Mouse (Mus musculus) hindbrain, embryonic 13.5 days (tissue): Measurements from ENCODE around the gene Tufm. TPM values are rescaled to one million over a fixed set of nuclear protein-coding genes. Genes with fewer than 3 reads are reported as not detected.

Experiments used
- ATAC-seq: fragments of 200-750 bp; cut with Nextera tagmentation; 2 replicates; pipeline ENCODE4 v1.8.0; 2017; ENCODE audit warnings: moderate TSS enrichment; ENCODE audit not compliant: low FRiP score
- H3K27ac ChIP-seq: fragments of 300-500 bp; sonication (generic); 2 replicates; pipeline ENCODE4 v1.5.1; 2015; ENCODE audit warnings: inconsistent platforms, mild to moderate bottlenecking, moderate library complexity
- H3K27me3 ChIP-seq: fragments of 300-500 bp; sonication (generic); 2 replicates; pipeline ENCODE4 v1.6.1; 2015; ENCODE audit warnings: mild to moderate bottlenecking, inconsistent platforms
- H3K36me3 ChIP-seq: fragments of 300-500 bp; sonication (generic); 2 replicates; pipeline ENCODE4 v1.6.1; 2015; ENCODE audit warnings: mild to moderate bottlenecking, inconsistent platforms
- H3K4me1 ChIP-seq: fragments of 300-500 bp; sonication (generic); replicated peaks from 2 replicates; pipeline ENCODE4 v1.6.1; 2015; ENCODE audit warnings: inconsistent platforms
- H3K4me2 ChIP-seq: fragments of 300-500 bp; sonication (generic); 2 replicates; pipeline ENCODE4 v1.6.1; 2015; ENCODE audit warnings: inconsistent platforms, mild to moderate bottlenecking, moderate library complexity
- H3K4me3 ChIP-seq: fragments of 300-500 bp; sonication (generic); 2 replicates; pipeline ENCODE4 v1.5.1; 2015; ENCODE audit warnings: mild to moderate bottlenecking, inconsistent platforms
- H3K9ac ChIP-seq: fragments of 300-500 bp; sonication (generic); 2 replicates; pipeline ENCODE4 v1.6.1; 2015; ENCODE audit warnings: mild to moderate bottlenecking, inconsistent platforms
- H3K9me3 ChIP-seq: fragments of 300-500 bp; sonication (generic); 2 replicates; pipeline ENCODE4 v1.6.1; 2016; ENCODE audit warnings: inconsistent platforms
- WGBS: fragments of 180-500 bp; shearing (Covaris S2); methylation state at CpG from one replicate; pipeline ENCODE4 v1.1.7; 2015; 5-methylcytosine and 5-hydroxymethylcytosine counted together
- polyA plus RNA-seq: library from polyadenylated mRNA; unstranded; fragments of >200 nt; fragmentation: Nextera tagmentation; extraction: Ambion mirVana; gene quantifications from 2 replicates; pipeline ENCODE4 v1.2.1, GENCODE M21; 2015

Gene Tufm
- polyA plus RNA-seq: 118 and 120 TPM in 2 replicates

- Histone ChIP-seq H3K4me1 (peaks cover 22% of the 10 kb centered on the region), H3K4me2 (peak within 1 kb of the TSS; percentile 98), H3K36me3 (peaks cover 29% of the 10 kb centered on the region), H3K4me3 (peak within 1 kb of the TSS; percentile 67), H3K27ac (peak within 1 kb of the TSS; percentile 84), H3K27me3 (no peaks in the 10 kb centered on the region), H3K9ac (peak within 1 kb of the TSS; percentile 86), H3K9me3 (no peaks in the 10 kb centered on the region)
- under 1% methylated on average over 32 of the region's 32 CpGs for WGBS
- ATAC-seq: peak; percentile 95
These were observed at the start of gene Tufm for GRCm38 (mm10) chr7:126487052-126487483. Gene Tufm, plus strand, starts transcription at chr7:126487361.

- Histone ChIP-seq H3K36me3 (peaks cover 53% of the 10 kb centered on the region), H3K9ac (no peak overlapping the region), H3K4me2 (no peak overlapping the region), H3K9me3 (no peaks in the 10 kb centered on the region), H3K4me1 (no peaks in the 10 kb centered on the region), H3K27ac (no peak overlapping the region), H3K27me3 (no peaks in the 10 kb centered on the region), H3K4me3 (no peak overlapping the region)
- no peak for ATAC-seq
- WGBS: 81% methylated on average over 9 of the region's 9 CpGs
These were observed 47.0 kb upstream of the Tufm start for GRCm38 (mm10) chr7:126440134-126440533.

- no peak overlapping the region for H3K4me2 ChIP-seq
- H3K9me3 ChIP-seq: no peaks in the 10 kb centered on the region
- peaks cover 80% of the 10 kb centered on the region for H3K36me3 ChIP-seq
- no peak overlapping the region for H3K27ac ChIP-seq
- H3K27me3 ChIP-seq: no peaks in the 10 kb centered on the region
- 96% methylated on average over 10 of the region's 10 CpGs for WGBS
- no peak overlapping the region for H3K9ac ChIP-seq
- no peak for ATAC-seq
- no peaks in the 10 kb centered on the region for H3K4me1 ChIP-seq
- H3K4me3 ChIP-seq: no peak overlapping the region
These were observed 43.2 kb upstream of the Tufm start for GRCm38 (mm10) chr7:126443997-126444396.

- peaks cover 80% of the 10 kb centered on the region for H3K36me3 ChIP-seq
These were observed 42.6 kb upstream of the Tufm start for GRCm38 (mm10) chr7:126444536-126444935.

GRCm38 (mm10) chr7:126445104-126445815 is 41.9 kb upstream of the Tufm start:
- peaks cover 74% of the 10 kb centered on the region for H3K36me3 ChIP-seq
- ATAC-seq: no peak
- WGBS: 93% methylated on average over 15 of the region's 15 CpGs

More at GRCm38 (mm10) chr7:126444536-126444935, 42.6 kb upstream of the Tufm start:
- Histone ChIP-seq H3K4me3 (no peak overlapping the region), H3K9me3 (no peaks in the 10 kb centered on the region), H3K27me3 (no peaks in the 10 kb centered on the region), H3K4me1 (no peaks in the 10 kb centered on the region), H3K9ac (no peak overlapping the region; the same call in 1 of the 2 replicates), H3K4me2 (no peak overlapping the region), H3K27ac (no peak overlapping the region)
- 94% methylated on average over 9 of the region's 9 CpGs for WGBS
- ATAC-seq: no peak

GRCm38 (mm10) chr7:126446217-126446616 is 40.9 kb upstream of the Tufm start:
- no peaks in the 10 kb centered on the region for H3K4me1 ChIP-seq
- no peak overlapping the region for H3K9ac ChIP-seq
- no peak overlapping the region for H3K4me3 ChIP-seq
- no peak overlapping the region for H3K27ac ChIP-seq
- H3K27me3 ChIP-seq: no peaks in the 10 kb centered on the region
- H3K36me3 ChIP-seq: peaks cover 72% of the 10 kb centered on the region
- 91% methylated on average over 21 of the region's 21 CpGs for WGBS
- H3K9me3 ChIP-seq: no peaks in the 10 kb centered on the region
- H3K4me2 ChIP-seq: no peak overlapping the region
- no peak for ATAC-seq

More at GRCm38 (mm10) chr7:126445104-126445815, 41.9 kb upstream of the Tufm start:
- H3K4me3 ChIP-seq: no peak overlapping the region
- H3K27ac ChIP-seq: no peak overlapping the region
- no peaks in the 10 kb centered on the region for H3K27me3 ChIP-seq
- H3K9me3 ChIP-seq: no peaks in the 10 kb centered on the region
- no peak overlapping the region for H3K9ac ChIP-seq
- no peaks in the 10 kb centered on the region for H3K4me1 ChIP-seq
- no peak overlapping the region for H3K4me2 ChIP-seq

- Histone ChIP-seq H3K4me1 (no peaks in the 10 kb centered on the region), H3K4me2 (no peak overlapping the region), H3K27ac (no peak overlapping the region), H3K27me3 (no peaks in the 10 kb centered on the region), H3K4me3 (no peak overlapping the region), H3K9me3 (no peaks in the 10 kb centered on the region), H3K36me3 (peaks cover 52% of the 10 kb centered on the region), H3K9ac (no peak overlapping the region)
- ATAC-seq: no peak
- 92% methylated on average over 19 of the region's 19 CpGs for WGBS
These were observed 38.7 kb upstream of the Tufm start for GRCm38 (mm10) chr7:126448481-126448880.

GRCm38 (mm10) chr7:126449991-126450390 is 37.2 kb upstream of the Tufm start:
- Histone ChIP-seq H3K9me3 (no peaks in the 10 kb centered on the region), H3K4me3 (no peak overlapping the region), H3K4me2 (no peak overlapping the region), H3K36me3 (peaks cover 40% of the 10 kb centered on the region), H3K4me1 (no peaks in the 10 kb centered on the region), H3K27ac (no peak overlapping the region), H3K9ac (no peak overlapping the region), H3K27me3 (no peaks in the 10 kb centered on the region)
- 91% methylated on average over 18 of the region's 18 CpGs for WGBS
- ATAC-seq: no peak

- Histone ChIP-seq H3K9me3 (no peaks in the 10 kb centered on the region), H3K9ac (no peak overlapping the region), H3K27me3 (no peaks in the 10 kb centered on the region), H3K27ac (no peak overlapping the region), H3K4me1 (no peaks in the 10 kb centered on the region), H3K4me3 (no peak overlapping the region), H3K36me3 (peaks cover 34% of the 10 kb centered on the region), H3K4me2 (no peak overlapping the region)
- 94% methylated on average over 6 of the region's 6 CpGs for WGBS
- ATAC-seq: no peak
These were observed 36.5 kb upstream of the Tufm start for GRCm38 (mm10) chr7:126450641-126451040.

GRCm38 (mm10) chr7:126452244-126452643 is 34.9 kb upstream of the Tufm start:
- H3K9ac ChIP-seq: no peak overlapping the region
- H3K4me1 ChIP-seq: no peaks in the 10 kb centered on the region
- no peaks in the 10 kb centered on the region for H3K9me3 ChIP-seq
- no peak for ATAC-seq
- H3K36me3 ChIP-seq: peaks cover 17% of the 10 kb centered on the region
- no peak overlapping the region for H3K4me2 ChIP-seq
- 95% methylated on average over 3 of the region's 3 CpGs for WGBS
- no peak overlapping the region for H3K4me3 ChIP-seq
- no peaks in the 10 kb centered on the region for H3K27me3 ChIP-seq
- H3K27ac ChIP-seq: no peak overlapping the region

- no peaks in the 10 kb centered on the region for H3K27me3 ChIP-seq
- no peaks in the 10 kb centered on the region for H3K9me3 ChIP-seq
- H3K27ac ChIP-seq: no peak overlapping the region
- no peak overlapping the region for H3K9ac ChIP-seq
- no peaks in the 10 kb centered on the region for H3K4me1 ChIP-seq
- peaks cover 1% of the 10 kb centered on the region for H3K36me3 ChIP-seq
- no peak for ATAC-seq
- no peak overlapping the region for H3K4me2 ChIP-seq
- 85% methylated on average over 7 of the region's 7 CpGs for WGBS
- no peak overlapping the region for H3K4me3 ChIP-seq
These were observed 33.3 kb upstream of the Tufm start for GRCm38 (mm10) chr7:126453861-126454260.

GRCm38 (mm10) chr7:126455242-126455641 is 31.9 kb upstream of the Tufm start:
- no peaks in the 10 kb centered on the region for H3K4me1 ChIP-seq
- H3K27ac ChIP-seq: no peak overlapping the region
- H3K9me3 ChIP-seq: no peaks in the 10 kb centered on the region
- no peak overlapping the region for H3K9ac ChIP-seq
- H3K4me2 ChIP-seq: no peak overlapping the region
- ATAC-seq: no peak
- no peaks in the 10 kb centered on the region for H3K27me3 ChIP-seq
- H3K4me3 ChIP-seq: no peak overlapping the region
- no peaks in the 10 kb centered on the region for H3K36me3 ChIP-seq
- WGBS: 78% methylated on average over 2 of the region's 2 CpGs
